Mouse (Mus musculus) lung, adult 2 months (tissue): ENCODE results near the gene Actr5.

ENCODE experiments used
- CTCF ChIP-seq: fragments of 200-500 bp; IDR thresholded peaks from 2 replicates; pipeline ENCODE4 v1.5.1; 2011; ENCODE audit warnings: mild to moderate bottlenecking, low read length, control low read depth; ENCODE audit not compliant: insufficient read depth
- POLR2A ChIP-seq: fragments of 200-500 bp; IDR thresholded peaks from 2 replicates; pipeline ENCODE4 v1.6.1; 2011; ENCODE audit warnings: low read depth, mild to moderate bottlenecking, control low read depth, low read length, borderline replicate concordance; ENCODE audit errors: extremely low read depth

DNA sequence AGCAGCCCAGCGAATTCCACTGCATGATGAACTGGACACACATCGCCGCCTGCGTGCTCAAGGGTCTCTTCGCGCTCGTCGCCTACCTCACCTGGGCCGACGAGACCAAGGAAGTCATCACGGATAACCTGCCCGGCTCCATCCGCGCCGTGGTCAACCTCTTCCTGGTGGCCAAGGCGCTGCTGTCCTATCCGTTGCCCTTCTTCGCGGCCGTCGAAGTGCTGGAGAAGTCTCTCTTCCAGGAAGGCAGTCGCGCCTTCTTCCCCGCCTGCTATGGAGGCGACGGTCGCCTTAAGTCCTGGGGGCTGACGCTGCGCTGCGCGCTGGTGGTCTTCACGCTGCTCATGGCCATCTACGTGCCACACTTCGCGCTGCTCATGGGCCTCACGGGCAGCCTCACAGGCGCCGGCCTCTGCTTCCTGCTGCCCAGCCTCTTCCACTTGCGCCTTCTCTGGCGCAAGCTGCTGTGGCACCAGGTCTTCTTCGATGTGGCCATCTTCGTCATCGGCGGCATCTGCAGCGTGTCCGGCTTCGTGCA, 10.2 kb upstream of the Actr5 start:
- TF ChIP-seq CTCF (no peak), POLR2A (no peak)
